Mouse (Mus musculus) intestine, embryonic 14.5 days (tissue): ENCODE data around the gene Zgrf1. TPM values are rescaled to one million over a fixed set of nuclear protein-coding genes. Genes with fewer than 3 reads are reported as not detected.

Experiments used
- ATAC-seq: fragments of 200-750 bp; cut with Nextera tagmentation; replicated peaks from 2 replicates; pipeline ENCODE4 v1.8.0; 2017; ENCODE audit warnings: low read depth, moderate number of reproducible peaks, moderate TSS enrichment, moderate library complexity; ENCODE audit not compliant: low FRiP score, low TSS enrichment
- DNase-seq: peaks from one replicate; pipeline ENCODE4 v3.0.0-alpha.2; 2018; ENCODE audit warnings: low spot score
- H3K27ac ChIP-seq: fragments of 300-500 bp; sonication (generic); 2 replicates; pipeline ENCODE4 v1.5.1; 2014; ENCODE audit warnings: low read depth, mild to moderate bottlenecking, control low read depth
- H3K27me3 ChIP-seq: fragments of 300-500 bp; sonication (generic); replicated peaks from 2 replicates; pipeline ENCODE4 v1.6.1; 2014; ENCODE audit warnings: low read length, control low read depth; ENCODE audit not compliant: control insufficient read depth, insufficient read depth
- H3K36me3 ChIP-seq: fragments of 300-500 bp; sonication (generic); 2 replicates; pipeline ENCODE4 v1.6.1; 2014; ENCODE audit warnings: low read length, control low read depth; ENCODE audit not compliant: control insufficient read depth, insufficient read depth
- H3K4me1 ChIP-seq: fragments of 300-500 bp; sonication (generic); replicated peaks from 2 replicates; pipeline ENCODE4 v1.6.1; 2014; ENCODE audit warnings: low read length, control low read depth, mixed read lengths; ENCODE audit not compliant: control insufficient read depth, insufficient read depth
- H3K4me2 ChIP-seq: fragments of 300-500 bp; sonication (generic); 2 replicates; pipeline ENCODE4 v1.6.1; 2014; ENCODE audit warnings: low read length
- H3K4me3 ChIP-seq: fragments of 300-500 bp; sonication (generic); 2 replicates; pipeline ENCODE4 v1.5.1; 2014; ENCODE audit warnings: low read depth, low read length, control low read depth, mixed read lengths
- H3K9ac ChIP-seq: fragments of 300-500 bp; sonication (generic); 2 replicates; pipeline ENCODE4 v1.6.1; 2014; ENCODE audit warnings: mild to moderate bottlenecking, low read length
- H3K9me3 ChIP-seq: fragments of 300-500 bp; sonication (generic); 2 replicates; pipeline ENCODE4 v1.6.1; 2016; ENCODE audit warnings: low read length, control low read depth; ENCODE audit not compliant: control insufficient read depth
- WGBS: fragments of 180-500 bp; shearing (Covaris S2); extraction: QIAGEN DNeasy Blood & Tissue Kit; methylation state at CpG from one replicate; pipeline ENCODE4 v1.1.7; 2014; 5-methylcytosine and 5-hydroxymethylcytosine counted together
- polyA plus RNA-seq: library from polyadenylated mRNA; unstranded; fragments of >200 nt; fragmentation: Nextera tagmentation; extraction: Ambion mirVana; gene quantifications from 2 replicates; pipeline ENCODE4 v1.2.1, GENCODE M21; 2014

Zgrf1 gene
- polyA plus RNA-seq: 8.8 and 12.8 TPM in 2 replicates

DNA sequence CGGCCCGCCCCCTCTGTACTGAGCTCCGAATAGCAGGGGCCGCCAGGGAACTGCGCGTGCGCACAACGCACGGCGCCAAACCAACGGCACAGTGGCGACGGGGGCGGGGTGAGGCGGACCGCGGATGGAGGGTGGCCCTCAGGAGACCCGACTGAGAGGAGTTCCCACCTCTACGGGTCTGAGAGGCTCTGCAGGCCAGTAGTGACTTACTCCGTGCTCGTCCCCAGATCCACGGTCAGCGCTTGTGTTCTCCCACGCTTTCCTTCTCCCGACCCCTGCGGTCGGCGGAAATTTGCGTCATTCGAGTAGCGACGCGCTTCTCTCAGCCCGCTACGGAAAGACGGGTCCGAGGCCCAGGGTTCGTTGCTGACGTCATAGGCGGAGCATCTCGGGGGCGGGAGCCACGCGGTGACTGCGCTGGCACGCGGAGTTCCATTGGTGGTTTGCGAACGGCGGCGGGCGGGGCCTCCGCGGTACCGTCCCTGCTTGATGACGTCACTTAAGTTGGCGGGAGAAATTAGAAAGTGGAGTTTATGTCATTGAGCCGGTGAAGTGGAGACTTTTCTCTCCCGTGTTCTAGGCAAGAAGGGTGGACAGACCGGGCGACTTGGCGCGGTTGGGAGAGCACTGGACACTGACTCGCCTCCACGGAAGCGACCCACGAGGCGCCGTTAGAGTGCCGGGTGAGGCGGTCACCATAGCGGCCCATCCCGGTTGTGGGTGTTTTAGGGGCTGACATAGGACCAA, at the start of gene Zgrf1, which contains the start of gene Larp7:
Gene Zgrf1, plus strand, starts transcription at position 517 of the 747 bp plus-strand sequence.
Gene Larp7, minus strand, starts transcription at position 377 of the 747 bp plus-strand sequence.
- Histone ChIP-seq H3K4me2 (peak within 1 kb of the TSS; percentile 79), H3K4me1 (peaks cover 9% of the 10 kb centered on the region; the same call in 1 of the 2 replicates), H3K27ac (peak within 1 kb of the TSS; percentile 94), H3K36me3 (peaks cover 20% of the 10 kb centered on the region; the same call in 1 of the 2 replicates), H3K27me3 (no peaks in the 10 kb centered on the region), H3K9ac (peak within 1 kb of the TSS; percentile 87), H3K4me3 (peak within 1 kb of the TSS; percentile 88), H3K9me3 (no peaks in the 10 kb centered on the region)
- DNase-seq (peak; percentile 98), ATAC-seq (peak; percentile 100)
- WGBS: under 1% methylated on average over 73 of the region's 73 CpGs

DNA sequence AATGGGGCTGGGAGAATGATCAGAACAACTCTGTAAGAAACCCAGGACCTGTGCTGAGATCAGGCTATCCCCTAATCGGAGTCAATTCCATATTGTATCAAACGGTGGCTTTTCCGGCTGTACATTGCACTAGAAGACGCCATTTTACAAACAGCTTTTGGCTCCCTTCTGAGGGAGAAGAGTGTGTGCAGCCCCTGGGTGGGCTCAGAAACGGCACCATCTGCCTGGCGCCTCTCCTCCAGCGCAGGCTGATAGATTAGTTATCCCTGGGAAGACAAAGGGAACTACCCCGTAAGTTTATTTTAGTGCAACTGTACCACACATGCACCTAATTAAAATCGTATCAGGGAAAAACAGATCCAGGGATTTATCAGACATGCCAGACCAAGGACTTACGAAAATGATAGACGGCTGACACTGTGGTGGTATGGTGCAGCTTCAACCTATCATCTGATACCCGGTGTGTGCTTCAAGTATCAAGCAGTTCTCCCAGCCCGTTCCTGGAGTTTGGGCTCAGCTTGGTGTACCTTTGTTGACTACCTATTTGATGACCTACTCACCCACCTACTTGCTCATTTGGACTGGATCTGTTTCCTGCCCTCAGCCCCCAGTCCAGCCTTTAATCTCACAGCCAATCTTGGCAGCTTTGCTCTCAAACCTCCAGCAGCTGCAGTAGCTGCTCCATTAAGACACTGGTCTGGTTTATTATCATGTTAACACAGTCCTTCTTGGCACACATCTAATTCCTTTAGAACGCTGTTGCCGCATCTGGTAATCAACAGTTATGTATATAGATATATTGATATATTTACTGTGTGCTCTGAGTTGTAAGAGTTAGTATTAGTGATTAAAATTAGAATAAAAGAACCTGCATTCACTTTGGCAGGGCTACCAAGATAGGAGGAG, 45.2 kb upstream of the Zgrf1 start:
- no peak overlapping the region for H3K4me2 ChIP-seq
- H3K4me3 ChIP-seq: no peak overlapping the region
- no peak overlapping the region for H3K27ac ChIP-seq
- no peak for DNase-seq
- no peaks in the 10 kb centered on the region for H3K27me3 ChIP-seq
- H3K9me3 ChIP-seq: no peaks in the 10 kb centered on the region
- no peak for ATAC-seq
- 71% methylated on average over 15 of the region's 15 CpGs for WGBS
- no peaks in the 10 kb centered on the region for H3K4me1 ChIP-seq
- H3K9ac ChIP-seq: no peak overlapping the region
- no peaks in the 10 kb centered on the region for H3K36me3 ChIP-seq

DNA sequence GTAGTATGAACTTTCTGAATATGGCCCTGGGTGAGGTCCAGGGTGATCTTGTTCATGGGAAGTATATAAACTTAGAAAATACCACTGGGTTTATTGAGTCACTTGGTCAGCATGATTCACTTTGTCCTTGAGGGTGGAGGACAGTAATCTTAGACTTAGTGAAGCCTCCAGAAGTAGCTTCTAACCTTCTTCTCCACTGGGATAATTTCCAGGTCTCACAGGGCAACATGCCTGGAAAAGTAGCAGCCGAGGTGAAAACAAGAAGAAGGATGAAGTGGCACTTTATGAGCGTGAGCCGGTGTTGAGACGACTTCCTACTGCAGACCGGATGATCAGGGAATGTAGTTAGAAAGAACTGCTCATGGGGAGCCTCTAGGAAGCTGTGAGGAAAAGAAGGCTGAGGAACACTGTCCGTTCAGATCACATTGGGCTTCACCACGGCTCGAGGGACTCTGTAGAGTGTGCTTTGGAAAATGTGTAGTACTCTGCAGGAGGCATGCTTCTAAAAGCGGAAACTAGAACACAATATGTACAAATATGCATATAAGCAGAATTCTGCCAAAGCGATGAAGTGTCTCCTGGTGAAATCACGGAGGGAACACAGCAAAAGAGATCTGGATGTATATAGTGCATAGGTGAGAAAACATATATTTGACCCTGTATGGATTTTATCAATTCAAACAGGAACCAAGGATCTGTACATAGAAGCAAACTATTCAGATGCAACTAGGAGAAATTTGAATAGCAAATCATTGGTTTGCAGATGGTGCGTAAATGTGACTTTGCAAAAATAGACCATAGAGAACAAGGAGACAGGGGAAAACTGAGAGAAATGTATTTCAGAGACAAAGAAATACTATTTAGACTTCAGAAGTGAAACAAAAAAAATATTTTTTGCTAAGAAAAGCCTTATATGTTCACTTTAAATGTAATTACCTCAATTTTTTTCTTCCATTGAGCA, 41.2 kb upstream of the Zgrf1 start:
- H3K9ac ChIP-seq: no peak overlapping the region
- no peaks in the 10 kb centered on the region for H3K27me3 ChIP-seq
- no peak overlapping the region for H3K4me3 ChIP-seq
- no peaks in the 10 kb centered on the region for H3K4me1 ChIP-seq
- H3K27ac ChIP-seq: no peak overlapping the region
- no peaks in the 10 kb centered on the region for H3K9me3 ChIP-seq
- 79% methylated on average over 12 of the region's 12 CpGs for WGBS
- no peak for DNase-seq
- no peak for ATAC-seq
- no peaks in the 10 kb centered on the region for H3K36me3 ChIP-seq
- H3K4me2 ChIP-seq: no peak overlapping the region

DNA sequence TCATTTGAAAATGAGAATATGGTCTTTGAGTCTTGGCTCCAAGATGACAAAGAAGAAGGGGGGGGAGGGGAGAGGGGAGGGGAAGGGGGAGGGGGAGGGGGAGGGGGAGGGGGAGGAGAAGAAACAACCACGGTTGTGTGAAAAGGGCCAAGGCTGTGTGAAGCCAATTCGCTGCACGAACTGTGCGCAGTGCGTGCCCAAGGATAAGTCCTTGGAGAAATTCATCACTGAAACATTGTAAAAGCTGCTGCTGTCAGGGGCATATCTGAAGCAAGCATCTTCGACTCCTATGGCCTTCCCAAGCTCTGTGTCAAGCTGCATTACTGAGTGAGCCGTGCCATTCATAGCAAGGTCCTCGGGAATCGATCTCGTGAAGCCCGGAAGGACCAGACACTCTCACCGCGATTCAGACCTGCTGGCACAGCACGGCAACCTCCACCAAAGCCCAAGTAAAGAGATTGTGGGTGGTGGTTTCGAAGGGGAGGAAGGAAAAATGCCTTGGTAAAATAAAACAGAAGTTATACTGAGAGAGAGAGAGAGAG, 40.4 kb upstream of the Zgrf1 start:
- ATAC-seq: no peak
- DNase-seq: no peak
- Histone ChIP-seq H3K36me3 (no peaks in the 10 kb centered on the region), H3K4me3 (no peak overlapping the region), H3K4me1 (no peaks in the 10 kb centered on the region), H3K9ac (no peak overlapping the region), H3K27ac (no peak overlapping the region), H3K27me3 (no peaks in the 10 kb centered on the region), H3K4me2 (no peak overlapping the region), H3K9me3 (no peaks in the 10 kb centered on the region)
- 79% methylated on average over 15 of the region's 15 CpGs for WGBS

DNA sequence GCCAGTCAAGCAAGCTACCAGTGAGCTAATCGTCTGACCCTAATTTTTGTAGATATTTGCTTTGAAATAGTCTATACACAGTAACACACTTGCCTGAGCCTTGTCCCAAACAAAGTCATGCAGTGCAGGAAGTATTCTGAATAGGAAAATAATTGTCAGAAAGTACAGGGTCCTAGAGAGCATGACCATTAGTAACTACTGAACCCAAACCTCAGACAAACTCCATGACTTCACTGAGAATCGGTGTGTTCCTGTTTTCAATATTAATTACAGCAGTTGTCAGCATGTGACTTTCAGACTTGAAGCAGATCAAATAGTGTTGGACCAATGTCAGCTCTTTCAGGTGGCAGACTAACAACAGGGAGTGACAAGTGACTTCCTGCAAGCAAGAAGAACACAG, 39.6 kb upstream of the Zgrf1 start:
- 80% methylated on average over 2 of the region's 2 CpGs for WGBS
- no peaks in the 10 kb centered on the region for H3K9me3 ChIP-seq
- H3K4me2 ChIP-seq: no peak overlapping the region
- no peaks in the 10 kb centered on the region for H3K4me1 ChIP-seq
- H3K27me3 ChIP-seq: no peaks in the 10 kb centered on the region
- DNase-seq: no peak
- no peaks in the 10 kb centered on the region for H3K36me3 ChIP-seq
- H3K4me3 ChIP-seq: no peak overlapping the region
- no peak for ATAC-seq
- no peak overlapping the region for H3K9ac ChIP-seq
- no peak overlapping the region for H3K27ac ChIP-seq

DNA sequence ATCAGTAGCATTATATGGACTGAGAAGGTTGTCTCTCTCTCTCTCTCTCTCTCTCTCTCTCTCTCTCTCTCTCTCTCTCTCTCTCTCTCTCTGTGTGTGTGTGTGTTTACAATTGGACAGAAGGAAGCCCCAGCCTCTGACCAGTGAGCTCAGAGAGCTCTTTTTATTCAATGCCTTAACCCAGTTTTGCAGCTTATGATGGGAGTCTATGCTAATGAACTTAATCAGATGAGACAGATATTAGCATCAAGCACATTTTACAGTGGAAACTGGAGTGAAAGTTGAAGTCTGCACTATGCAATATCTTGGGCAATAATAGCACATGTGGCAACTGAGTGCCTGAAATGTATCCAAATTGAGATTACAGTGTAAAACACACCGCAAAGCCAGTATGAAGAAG, 38.0 kb upstream of the Zgrf1 start:
- H3K9me3 ChIP-seq: no peaks in the 10 kb centered on the region
- H3K4me3 ChIP-seq: no peak overlapping the region
- WGBS: 97% methylated on average over 1 of the region's 1 CpGs
- no peaks in the 10 kb centered on the region for H3K36me3 ChIP-seq
- H3K4me1 ChIP-seq: no peaks in the 10 kb centered on the region
- no peak for ATAC-seq
- H3K27ac ChIP-seq: no peak overlapping the region
- no peak overlapping the region for H3K9ac ChIP-seq
- no peak overlapping the region for H3K4me2 ChIP-seq
- H3K27me3 ChIP-seq: no peaks in the 10 kb centered on the region
- DNase-seq: no peak

DNA sequence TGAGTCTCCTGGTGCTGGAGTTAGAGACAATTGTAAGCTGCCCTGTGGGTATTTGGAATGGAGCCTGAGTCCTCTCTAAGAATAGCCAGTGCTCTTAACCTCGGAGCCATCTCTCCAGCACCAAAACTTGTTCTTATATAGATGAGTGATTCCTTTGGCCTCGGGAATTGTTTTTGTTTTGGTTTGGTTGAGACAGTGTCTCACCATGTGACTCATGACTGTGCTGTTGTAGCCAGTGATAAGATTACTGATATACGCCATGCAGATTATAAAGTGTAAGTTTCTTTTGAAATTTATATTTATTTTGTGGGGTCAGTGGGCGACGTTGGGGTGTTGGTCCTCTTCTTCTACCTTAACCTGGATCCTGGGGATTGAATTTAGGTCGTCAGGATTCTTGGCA, 33.0 kb upstream of the Zgrf1 start:
- Histone ChIP-seq H3K9ac (no peak overlapping the region), H3K27ac (no peak overlapping the region), H3K9me3 (no peaks in the 10 kb centered on the region), H3K4me3 (no peak overlapping the region), H3K4me1 (no peaks in the 10 kb centered on the region), H3K4me2 (no peak overlapping the region), H3K36me3 (no peaks in the 10 kb centered on the region), H3K27me3 (no peaks in the 10 kb centered on the region)
- no peak for ATAC-seq
- DNase-seq: no peak
- WGBS: 83% methylated on average over 6 of the region's 6 CpGs

DNA sequence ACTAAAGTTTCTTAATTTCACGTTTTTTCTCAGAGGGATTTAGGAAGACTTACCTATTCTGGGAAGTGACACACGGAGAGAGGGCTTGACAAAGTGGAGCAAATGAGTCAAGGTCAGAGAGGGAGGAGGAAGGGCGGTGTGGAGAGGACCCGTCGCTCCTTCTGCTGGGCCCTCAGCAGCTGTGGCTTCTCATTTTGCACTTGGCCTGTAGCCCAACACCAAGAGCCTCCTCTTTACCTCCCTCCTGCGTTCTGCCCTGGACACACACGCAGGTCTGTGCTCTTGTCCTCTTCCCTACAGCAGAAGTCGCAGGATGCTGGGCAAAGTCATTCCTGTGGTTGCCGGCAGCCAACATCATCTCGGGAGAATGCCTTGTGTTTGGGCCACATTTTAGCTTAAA, 32.1 kb upstream of the Zgrf1 start:
- 51% methylated on average over 10 of the region's 10 CpGs for WGBS
- H3K27me3 ChIP-seq: no peaks in the 10 kb centered on the region
- no peak for DNase-seq

More for the DNA sequence above, 32.1 kb upstream of the Zgrf1 start:
- Histone ChIP-seq H3K9me3 (no peaks in the 10 kb centered on the region), H3K4me1 (no peaks in the 10 kb centered on the region), H3K4me3 (no peak overlapping the region), H3K9ac (no peak overlapping the region), H3K36me3 (no peaks in the 10 kb centered on the region), H3K4me2 (no peak overlapping the region), H3K27ac (no peak overlapping the region)
- no peak for ATAC-seq
